Mouse (Mus musculus): ENCODE results near the gene Gsta3.
"Not testable (repeated sequence)": the region's sequence is repeated elsewhere in the genome, so short reads cannot be mapped to it uniquely, and the experiment has no call there.

Gene Gsta3

DNA sequence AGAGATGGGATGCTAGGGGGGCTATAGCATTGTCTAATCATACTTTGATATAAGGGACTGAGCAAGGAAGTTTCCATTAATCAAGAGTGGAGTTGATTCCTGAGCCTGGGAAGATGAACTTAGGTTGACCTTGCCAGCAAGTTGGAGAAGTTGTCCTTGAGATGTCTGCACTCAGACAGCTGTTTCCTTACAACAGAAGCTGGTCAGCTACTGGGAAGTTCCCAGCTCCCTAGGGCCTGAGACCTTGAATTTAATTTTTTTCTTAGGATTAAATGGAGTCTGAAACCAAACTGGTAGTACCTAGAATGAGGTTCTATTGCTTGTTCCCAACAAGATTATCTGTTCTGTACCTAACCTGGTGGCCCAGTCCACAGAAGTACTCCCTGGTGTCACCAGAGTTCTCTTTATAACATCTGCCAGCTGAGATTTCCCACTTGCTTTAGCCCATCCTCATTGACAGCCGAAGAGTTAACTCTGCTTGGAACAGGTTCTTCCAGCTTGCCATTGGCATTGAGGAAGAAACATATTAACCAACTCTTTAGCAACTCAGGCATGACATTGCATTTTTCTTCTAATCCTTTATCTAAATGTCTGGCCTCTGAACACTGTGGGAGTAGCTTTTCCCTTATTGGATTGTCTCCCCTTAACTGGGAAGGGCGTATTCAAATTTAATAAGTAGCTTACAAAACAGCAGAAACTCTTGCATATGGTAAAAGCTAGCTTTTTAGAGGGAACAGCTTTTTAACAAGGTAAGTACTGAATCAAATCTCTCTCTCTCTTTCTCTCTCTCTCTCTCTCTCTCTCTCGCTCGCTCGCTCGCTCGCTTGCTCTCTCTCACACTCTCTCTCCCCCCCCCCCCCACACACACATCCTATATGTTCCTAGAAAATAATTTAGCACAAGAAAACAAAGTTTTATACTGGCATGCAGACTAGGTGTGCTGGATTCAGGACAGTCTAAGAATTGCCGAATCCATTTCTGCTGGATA, at the start of gene Gsta3:
Gsta3 (plus strand) TSS at position 679 of the 988 bp plus-strand sequence.
- no peak for DNase-seq (ENCODE audit: low read depth, low spot score)

DNA sequence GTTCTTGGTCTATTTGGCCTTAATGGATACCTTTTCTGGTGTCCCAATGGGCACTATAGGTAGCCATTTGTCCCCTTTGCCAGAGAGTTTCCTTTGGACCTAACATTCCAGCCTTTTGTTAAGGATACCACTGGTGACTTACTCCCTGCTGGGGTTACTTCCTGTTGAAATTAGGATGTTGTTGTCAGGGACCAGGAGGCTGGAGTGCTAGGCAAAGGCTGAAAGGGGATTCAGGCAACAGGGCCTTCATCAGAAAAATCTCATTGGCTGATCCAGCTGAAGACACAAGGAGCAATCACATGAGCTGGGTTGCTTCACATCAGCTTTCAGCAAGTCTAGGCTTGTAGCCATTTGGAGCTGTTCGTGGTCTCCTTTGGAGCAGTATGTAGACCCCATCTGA, 34.1 kb upstream of the Gsta3 start:
- DNase-seq (ENCODE audit: low read depth, low spot score) = no peak

DNA sequence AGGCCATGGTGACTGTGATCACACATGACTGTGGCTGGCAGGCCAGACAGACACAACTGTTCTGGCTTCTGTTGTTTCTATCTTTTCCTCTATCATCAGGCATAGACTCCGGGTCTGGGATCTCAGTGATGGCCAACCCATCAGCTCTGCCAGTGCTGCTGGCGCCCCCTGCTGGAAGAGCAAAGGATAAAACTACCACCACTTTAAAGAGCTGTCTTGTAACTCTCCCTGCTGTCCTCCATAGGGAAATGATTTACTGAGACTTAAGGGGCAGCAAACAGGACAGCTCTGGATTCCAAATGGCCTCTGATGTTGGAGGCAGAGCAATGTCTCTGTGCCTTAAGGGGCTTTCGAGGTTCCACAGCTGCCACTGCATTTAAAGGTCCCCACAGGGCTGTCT, 26.9 kb upstream of the Gsta3 start:
- DNase-seq (ENCODE audit: low read depth, low spot score) = not testable (repeated sequence)

DNA sequence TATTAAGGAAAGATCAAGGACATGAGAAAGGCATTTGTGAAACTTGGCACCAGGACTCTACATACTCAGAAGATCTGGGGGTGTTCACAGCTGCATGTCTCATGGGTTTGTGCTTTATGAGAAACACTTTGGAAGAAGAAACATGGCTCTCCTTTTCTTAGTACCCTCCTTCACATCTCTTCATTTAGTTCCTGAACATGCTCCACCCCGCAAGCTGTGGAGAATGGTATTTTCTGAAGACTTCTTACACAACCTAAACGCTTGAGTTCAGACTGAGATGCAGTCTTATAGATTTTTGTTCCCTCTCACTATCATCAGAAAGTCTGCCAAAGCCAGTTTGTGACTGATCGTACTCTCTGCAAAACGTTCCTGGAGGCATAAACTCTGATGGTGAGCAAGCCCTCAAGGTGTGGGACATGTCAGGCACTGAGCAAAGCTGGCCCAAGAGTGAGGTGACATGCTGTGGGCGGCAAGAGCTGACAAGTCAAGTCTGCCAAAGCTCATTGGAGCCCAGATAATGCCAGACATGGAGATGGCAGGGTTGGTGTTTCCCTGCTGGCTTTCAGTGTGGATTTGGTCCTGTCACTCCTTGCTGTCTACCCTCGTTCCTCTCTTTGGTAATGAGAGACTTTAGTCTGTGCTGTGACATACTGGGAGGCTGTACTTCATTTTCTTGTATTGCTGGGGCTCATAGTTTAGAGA, 26.2 kb upstream of the Gsta3 start:
- DNase-seq (ENCODE audit: low read depth, low spot score) = peak; percentile 71

DNA sequence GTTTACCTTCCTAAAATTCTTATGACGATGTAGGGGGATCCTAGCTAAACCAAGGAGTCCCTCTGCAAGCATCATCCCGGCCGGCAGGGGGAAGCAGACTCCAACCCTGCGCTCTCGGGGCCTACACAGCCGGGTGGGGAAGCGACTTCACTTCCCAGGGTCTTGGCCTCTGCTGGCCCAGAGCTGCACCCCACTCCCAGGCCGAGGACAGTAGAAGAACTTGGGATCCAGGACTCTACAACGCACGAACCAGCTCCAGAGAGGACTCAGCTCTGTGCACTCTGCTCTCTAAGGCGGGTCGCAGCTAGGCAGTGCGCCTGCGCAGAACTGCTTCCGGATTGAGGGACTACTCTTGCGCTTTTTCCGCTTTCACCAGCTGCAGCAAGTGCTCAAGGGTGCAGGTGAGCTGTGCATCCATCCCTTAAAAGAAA, 21.9 kb upstream of the Gsta3 start, which contains the start of gene Tmem14a:
Tmem14a (plus strand) TSS at position 87 of the 431 bp plus-strand sequence.
- DNase-seq (ENCODE audit: low read depth, low spot score) = peak; percentile 73

DNA sequence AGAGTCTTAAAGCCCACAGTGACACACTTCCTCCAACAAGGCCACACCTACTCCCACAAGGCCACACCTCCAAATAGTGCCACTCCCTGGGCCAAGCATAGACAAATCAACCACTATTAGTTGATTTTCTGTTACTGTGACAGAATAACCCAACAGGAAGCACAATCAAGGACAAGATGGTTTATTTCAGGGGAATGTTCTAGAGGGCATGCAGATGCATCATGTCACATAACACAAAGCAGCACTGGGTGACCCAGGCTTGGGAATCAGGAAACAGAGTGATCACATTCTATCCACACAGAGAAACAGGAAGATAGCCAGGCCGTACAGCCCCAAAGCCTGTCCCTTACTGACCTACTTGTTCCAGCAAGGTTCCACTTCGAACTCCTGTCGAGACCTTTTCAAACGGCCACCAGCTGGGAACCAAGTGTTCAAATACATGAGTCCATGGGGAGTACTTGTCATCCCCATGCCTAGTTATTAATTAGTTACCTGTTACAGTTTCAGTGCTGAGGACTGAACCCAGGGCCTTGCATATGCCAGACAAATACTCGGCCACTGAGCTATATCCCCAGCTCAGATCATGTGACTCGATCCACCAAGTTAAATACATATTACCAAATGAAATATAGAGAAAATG, 12.5 kb upstream of the Gsta3 start:
- no peak for DNase-seq (ENCODE audit: low read depth, low spot score)

DNA sequence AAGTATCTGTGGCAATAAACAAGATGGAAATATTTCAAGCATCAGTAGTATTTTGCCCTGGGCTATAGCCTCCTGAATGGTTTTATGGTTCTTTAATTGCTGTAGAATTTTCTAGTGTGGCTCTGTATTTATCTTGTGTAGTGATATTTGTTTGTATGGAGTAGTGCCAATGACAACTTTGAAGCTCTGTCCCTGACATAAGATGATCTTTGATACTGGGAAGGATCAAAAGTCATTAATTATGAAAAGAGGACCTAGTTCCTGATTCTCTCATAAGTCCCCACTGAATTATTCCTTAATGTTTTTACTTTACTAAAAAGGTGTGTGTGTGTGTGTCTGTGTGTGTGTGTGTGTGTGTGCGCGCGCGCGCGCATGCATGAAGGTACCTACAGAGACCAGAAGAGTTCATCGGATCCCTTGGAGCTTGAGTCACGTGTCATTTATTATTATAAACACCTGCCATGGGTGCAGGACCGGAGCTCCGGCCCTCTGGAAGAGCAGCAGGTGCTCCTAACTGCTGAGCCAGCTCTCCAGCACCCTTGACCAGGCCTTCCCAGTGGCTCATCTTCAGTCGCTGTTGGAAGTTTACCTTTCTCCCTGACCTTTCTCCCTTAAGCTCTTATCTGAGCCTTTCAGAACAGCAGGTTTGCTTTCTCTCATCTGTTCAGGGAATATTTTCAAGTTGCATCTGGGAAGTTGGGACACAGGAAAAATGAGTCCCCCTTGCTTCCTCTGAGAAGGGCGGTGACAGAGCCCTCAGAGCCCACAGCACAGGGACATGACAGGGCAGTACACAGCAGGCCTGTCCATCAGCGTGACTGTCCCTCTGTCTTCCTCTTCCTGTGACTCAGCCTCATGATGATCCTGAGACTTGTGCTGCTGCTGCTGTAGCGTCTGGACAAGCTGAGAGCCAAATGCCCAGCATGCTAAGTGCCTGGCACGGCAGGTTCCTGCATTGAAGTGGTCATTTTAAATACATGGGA, 11.4 kb upstream of the Gsta3 start:
- not testable (repeated sequence) for DNase-seq (ENCODE audit: low read depth, low spot score)

DNA sequence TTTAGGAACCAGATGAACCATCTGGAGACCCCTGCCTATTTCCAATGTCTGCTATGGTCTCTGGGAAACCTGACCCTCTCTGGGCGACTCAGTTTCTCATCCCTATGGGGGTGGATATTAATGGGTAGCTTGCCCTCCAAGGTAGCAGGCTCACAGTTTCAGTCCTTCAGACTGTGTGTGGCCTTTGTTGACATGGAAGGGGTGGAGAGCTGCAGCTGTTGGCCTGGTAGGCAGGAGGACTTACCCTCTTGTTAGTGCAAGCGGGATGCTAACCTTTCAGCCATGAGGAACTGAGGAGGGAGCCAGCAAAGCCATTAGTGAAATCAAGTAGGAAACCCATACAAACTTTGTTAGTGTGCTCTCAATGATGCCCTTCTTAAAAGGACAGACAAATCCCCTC, 10.0 kb upstream of the Gsta3 start:
- DNase-seq (ENCODE audit: low read depth, low spot score) = no peak

DNA sequence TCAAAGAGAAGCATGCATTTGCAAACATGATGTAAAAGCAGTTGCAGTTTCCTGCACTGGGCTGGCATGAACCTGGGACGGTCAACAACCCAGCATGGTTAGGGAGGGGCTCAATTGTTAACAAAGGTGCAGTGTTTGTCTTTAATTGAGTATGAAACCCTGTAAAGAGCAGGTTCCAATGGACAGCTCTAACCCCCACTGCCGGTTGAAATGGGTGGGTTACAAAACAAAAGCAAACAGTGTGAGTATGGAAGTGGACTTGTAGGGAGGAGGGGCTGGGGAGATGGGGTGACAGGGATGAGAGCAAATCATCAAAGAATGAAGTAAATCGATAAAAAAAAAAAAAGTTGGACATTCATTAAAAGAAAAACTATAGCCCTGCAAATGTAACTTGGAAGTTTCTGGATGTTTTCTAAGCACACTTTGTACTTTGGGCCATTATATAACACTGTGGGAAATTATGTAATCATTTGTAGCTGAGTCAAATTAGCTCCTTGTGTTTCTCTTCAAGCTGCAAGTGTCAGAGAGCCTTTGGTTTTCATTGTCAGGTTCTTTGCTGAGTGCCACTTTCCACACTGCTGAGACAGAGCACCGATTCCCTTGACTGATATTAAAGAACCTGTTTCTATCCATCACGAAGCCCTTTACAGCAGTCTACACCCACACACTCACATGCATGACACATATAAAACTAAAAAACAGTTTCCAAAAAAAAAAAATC, 8.5 kb upstream of the Gsta3 start:
- peak; percentile 68 for DNase-seq (ENCODE audit: low read depth, low spot score)

DNA sequence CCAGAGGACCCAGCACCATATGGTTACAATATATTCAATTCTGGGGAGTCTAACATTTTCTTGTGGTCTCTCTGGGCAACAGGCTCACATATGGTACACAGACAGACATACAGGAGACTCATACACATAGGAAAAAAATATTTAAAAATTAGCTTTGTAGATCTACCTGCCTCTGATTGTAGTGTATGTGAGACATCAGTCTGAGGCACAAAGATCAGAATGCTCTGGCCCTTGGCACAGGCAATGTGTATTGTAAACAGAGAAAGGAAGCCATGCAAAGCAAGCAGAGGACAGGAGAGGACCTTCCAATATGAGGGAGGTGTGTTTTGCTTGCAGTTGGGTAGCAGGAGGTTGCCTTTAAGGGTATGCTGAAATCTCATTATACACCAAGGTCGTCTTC, 7.9 kb upstream of the Gsta3 start:
- DNase-seq (ENCODE audit: low read depth, low spot score) = no peak

DNA sequence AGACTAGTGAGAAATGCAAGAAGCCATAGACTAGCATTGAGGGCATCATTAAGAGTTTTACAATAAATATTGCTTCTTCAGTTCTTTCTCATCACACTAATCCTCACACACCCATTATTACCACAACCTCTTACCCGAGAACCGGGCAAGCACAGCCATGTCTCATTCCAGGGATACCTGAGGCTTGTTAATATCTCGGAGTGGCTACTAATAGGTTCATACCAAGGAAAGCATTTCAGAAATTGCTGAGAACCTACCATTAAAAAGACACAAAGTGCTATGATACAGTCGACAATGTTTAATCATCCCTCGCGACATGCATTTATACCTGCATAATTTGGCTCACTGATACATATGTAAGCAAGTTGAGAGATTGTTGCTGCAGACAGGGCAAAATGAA, 5.0 kb upstream of the Gsta3 start:
- DNase-seq (ENCODE audit: low read depth, low spot score) = no peak

DNA sequence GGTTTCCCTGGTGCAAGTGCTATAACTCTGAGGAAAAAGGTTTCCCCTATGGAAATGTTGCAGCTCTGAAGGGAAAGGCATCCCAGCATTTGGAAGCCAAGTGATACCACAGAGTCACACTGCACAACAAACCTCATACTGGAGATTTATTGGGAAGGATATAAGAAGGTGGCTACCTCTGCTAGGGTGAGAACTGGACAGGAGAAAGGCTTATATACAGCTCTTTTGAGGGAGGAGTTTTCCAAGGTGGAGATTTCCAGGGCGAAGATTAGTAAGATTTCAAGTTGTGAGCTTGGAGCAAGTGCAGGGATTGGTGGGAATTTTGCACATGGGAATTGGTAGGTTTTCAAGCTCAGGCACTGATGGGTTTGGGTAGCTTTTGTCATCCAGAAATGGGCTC, 707 bp downstream of the Gsta3 start:
- DNase-seq (ENCODE audit: low read depth, low spot score) = no peak

DNA sequence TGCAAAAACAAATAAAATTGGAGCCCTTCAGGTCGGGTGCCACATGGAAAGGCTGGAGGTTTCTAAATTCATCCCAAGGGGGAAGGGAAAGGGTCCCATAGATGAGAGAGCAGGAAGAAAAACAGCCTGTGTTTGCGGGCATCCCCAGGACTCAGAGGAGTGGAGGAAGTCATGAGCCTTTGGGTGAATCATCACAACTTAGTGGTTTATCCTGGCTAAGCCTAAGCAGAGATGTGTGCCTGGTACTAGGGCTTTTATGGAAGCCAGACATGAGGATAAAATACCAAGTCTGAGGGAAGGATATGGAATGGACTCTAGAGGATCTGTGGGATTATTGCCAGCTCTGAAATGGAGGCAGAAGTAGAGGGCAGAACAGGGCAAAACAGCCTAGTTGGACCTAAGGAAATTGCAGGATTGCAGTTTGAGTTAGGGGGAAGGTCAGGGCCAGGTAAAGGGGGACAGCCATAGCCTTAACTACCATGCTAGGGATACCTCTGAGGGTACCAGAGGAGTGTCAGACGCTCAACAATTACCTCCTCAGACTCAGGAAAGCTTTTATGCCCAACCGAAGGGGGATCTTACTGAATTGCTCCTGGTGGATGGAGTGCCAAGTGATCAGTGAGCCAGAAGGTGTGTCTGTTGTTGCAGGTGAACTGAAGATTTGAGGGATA, 4.0 kb downstream of the Gsta3 start:
- DNase-seq (ENCODE audit: low read depth, low spot score) = no peak

DNA sequence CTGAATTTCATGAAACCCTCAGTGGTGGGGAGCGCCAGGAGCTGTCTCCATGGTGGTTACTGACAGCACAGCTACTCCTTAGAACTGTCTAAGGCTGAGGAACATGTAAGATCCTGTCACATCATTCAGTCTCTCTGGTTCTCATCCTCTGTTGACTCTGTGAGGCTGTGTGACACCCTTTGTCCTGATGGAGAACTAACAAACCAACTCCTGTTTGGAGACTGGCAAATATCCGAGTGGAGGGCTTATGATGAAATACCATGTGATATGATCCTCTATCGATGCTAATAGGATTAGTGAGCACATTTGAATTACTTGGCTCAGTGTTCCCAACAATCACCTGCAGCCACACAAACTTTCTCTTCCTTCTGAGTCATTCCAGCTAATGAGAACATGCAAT, 5.7 kb downstream of the Gsta3 start:
- DNase-seq (ENCODE audit: low read depth, low spot score) = peak; percentile 17

DNA sequence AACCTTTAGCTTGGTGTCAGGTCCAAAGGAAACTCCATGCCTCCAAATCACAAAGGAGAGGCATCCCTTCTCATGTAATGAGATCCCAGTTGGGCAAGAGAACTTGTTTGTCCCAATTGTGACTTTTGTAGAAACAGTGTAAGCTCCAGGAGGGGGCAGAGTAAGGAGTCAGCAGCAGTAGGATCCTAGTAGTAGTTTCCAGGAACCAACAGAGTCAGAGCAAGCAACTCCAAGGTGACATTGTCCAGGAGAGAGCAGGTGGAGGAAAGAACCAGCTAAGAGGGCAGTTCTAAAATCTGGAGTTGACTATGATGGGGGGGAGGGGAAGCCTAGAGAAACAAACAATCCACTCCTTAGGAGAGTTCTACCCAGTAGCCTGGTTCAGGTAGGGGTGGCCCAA, 7.5 kb downstream of the Gsta3 start:
- no peak for DNase-seq (ENCODE audit: low read depth, low spot score)

DNA sequence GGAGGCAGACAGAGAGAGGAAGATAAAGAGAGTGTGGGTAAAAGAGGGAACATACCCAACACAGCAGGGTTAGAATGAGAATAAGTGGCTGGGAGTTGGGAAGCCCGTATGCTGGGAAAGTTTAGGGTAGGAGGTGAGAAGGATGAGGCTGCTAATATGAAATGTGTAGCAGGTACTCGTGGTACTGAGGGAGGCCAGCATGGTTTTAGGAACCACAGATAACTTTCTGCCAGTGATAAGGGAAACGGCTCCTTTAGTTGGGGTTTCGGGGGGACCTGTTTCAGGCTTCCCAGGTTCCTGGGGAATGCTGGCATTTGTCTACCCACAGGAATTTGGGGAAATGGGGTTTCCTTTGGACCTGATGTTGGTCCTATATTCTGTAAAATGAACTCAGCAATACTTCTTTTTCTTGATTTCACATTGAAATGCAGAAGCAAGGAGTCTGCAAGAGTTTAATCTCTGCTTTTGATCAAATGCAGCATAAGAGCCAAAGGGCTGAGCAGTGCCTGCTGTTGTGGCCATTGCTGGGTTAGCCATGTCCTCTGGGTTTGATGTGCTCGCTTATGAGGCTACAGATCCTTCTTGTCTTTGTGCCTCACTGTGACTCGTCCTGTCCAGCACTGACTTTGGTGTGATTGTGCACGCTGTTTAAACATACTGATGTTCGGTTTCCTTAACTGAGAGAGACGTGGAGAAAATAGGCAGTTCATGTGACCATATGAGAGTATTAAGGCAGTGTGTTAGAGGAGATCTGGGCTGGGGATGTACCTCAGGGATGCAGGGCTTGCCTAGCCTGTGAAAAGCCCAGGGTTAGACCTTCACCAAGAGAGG, 8.4 kb downstream of the Gsta3 start:
- DNase-seq (ENCODE audit: low read depth, low spot score) = no peak

DNA sequence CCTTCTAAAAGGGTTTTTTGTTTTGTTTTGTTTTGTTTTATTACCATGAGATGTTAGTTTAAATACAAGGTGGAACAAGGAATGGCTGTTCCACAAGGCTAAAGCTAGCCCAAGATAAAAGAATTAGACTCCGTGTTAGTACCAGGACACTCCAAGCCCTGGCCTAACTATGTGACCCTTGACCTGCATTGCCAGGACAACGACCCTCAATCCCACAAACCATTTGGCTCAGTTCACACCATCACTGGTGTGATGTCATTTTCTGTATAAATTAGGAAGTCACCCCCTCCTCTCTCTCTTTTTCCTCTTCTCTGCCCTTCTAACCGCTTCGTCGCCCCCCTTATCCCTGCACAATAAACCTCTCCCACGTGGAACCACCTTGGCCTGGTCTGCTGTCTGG, 11.3 kb downstream of the Gsta3 start:
- no peak for DNase-seq (ENCODE audit: low read depth, low spot score)

DNA sequence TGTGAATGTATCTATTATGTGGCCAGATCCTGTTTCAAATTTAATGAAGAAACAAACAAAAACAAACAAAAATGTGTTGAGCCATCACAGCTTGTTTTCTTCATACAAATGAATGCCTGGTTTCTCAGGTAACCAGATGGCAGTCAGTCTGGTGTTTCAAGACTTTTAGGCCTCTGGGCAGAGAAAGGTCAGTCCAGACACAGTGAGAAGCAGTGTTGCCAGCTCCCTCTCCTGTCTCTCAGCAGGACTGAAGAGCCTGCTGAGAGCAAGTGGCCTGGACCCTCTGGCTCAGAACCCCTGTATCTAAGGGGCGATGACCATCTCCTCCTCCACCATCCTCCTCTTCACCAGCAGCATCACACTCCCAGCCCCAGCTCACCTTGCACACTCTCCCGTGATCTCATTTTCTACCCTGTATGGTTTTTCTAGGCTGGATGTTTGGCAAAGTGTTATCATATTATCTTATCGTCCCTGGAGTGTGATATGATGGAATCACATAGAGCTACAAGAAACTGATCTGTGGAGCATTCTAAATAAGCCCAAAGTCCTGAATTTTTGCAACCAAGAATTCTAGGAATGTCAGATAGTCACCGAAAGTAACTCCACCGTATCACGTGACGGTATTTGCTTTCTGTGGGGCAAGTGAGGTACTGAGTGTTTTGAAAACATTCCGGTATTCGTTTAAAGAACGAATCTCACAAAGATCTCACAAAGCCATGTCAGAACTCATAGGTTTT, 12.3 kb downstream of the Gsta3 start:
- no peak for DNase-seq (ENCODE audit: low read depth, low spot score)
